Mouse (Mus musculus): ENCODE measurements around the gene Dcaf4. TPM values are rescaled to one million over a fixed set of nuclear protein-coding genes. Genes with fewer than 3 reads are reported as not detected.

Gene Dcaf4
- polyA plus RNA-seq (2017; shearing (Covaris generic)), result 24.6 TPM

DNA sequence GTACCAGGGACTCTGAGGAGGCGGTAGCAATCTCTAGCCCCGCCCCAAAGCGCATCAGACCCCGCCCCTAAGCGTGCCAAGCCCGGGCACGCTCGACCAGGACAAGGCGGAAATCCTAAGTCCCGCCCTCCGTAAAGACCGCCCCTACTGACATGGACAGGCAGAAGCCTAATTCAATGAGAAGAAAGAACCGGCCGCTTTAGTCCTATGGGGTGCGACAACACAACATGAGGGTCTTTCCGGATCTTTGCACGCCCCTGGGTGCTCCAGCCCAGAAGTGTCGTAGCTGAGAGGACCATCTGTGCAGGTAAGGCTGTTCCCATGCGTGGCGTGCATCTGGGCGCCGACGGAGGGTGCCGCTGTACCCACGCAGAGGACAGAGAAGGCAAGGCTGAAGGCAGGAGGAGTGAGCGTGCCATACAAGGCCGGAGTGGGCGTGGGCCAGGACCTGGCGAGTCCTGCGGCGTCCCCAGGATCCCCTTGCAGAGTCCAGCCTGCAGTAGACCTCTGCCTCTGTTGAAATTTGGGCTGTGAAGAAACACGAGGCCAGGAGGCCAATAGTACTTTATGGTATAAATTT lies at the start of gene Dcaf4:
Gene Dcaf4 (plus strand): TSS at position 156 of the 580 bp plus-strand sequence.

DNA sequence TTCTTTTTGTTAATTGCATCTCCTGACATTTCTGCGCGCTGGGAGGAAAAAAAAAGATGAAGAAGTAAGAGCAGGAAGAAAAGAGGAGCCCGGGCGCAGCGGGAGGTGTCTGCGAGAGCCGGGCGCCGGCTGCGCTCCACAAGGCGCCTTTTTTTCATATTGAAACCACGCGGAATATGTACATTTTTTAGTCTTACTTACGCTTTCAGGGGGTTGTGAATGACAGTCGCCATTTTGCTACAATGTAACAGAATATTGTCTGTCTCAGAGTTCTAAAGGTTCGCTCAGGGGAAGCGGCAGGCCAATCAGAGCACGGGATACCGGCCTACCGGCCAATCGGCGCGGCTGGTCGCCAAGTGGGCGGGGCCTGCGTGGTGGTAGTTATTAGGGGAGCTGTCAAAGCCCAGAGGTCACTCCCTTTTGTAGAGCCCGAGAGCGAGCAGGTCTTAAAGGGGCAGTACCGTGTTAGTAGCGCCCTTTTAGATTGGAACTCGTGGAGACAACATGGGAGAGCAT lies 32.7 kb upstream of the Dcaf4 start, which contains the start of gene Dpf3:
Gene Dpf3 (minus strand): TSS at position 241 of the 516 bp plus-strand sequence.

Other genes starting within 250 kb of the Dcaf4 start
- gene Dpf3, start 32.8 kb upstream of the Dcaf4 start, polyA plus RNA-seq (2017; shearing (Covaris generic)), result 0.41 TPM
- gene Zfyve1, start 76.8 kb downstream of the Dcaf4 start, polyA plus RNA-seq (2017; shearing (Covaris generic)), result 12.3 TPM
- 410 TPM for gene Rbm25, start 110.8 kb downstream of the Dcaf4 start, polyA plus RNA-seq (2017; shearing (Covaris generic))
- 139 TPM for gene Psen1, start 167.7 kb downstream of the Dcaf4 start, polyA plus RNA-seq (2017; shearing (Covaris generic))
- 0.24 TPM for gene Papln, start 243.2 kb downstream of the Dcaf4 start, polyA plus RNA-seq (2017; shearing (Covaris generic))